Mouse (Mus musculus): Measurements from ENCODE around the gene Rpp25l. TPM values are rescaled to one million over a fixed set of nuclear protein-coding genes. Genes with fewer than 3 reads are reported as not detected.

Gene Rpp25l
- polyA plus RNA-seq, 2 experiments = 24.0 to 31.4 TPM

DNA sequence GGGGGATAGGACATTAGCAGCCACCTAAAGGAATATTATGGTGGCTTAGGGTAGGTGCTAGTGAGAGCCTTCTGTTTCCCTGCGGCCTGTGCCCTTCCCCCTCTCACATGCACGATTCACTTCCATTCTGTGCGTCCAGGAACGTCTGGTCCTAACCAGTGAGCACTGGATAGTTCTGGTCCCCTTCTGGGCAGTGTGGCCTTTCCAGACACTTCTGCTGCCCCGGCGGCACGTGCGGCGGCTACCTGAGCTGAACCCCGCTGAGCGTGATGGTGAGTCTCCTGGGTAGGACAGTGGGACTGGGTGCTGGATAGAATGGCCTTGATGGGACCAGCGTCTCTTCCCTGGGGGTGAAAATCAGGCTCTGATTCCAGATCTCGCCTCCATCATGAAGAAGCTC, 44.0 kb upstream of the Rpp25l start:
- Histone ChIP-seq H3K4me3 (ENCODE audit: insufficient read depth in 1 of 2, low read depth in 2 of 2, low read length in 2 of 2) (no peak overlapping the region), H3K4me2 (ENCODE audit: low read depth) (no peak overlapping the region), H3K4me1 (replicated peaks; ENCODE audit: control insufficient read depth in 2 of 2, insufficient read depth in 2 of 2, low read length in 1 of 2) (peaks cover 18 to 34% of the 10 kb centered on the region in 2 experiments), H3K27ac (no peak overlapping the region), H3K9me3 (ENCODE audit: control insufficient read depth, low read length) (no peaks in the 10 kb centered on the region), H3K9ac (replicated peaks) (no peak overlapping the region), H3K27me3 (ENCODE audit: control insufficient read depth, insufficient read depth, low read length) (no peaks in the 10 kb centered on the region), H3K36me3 (replicated peaks; ENCODE audit: control insufficient read depth, insufficient read depth, low read depth) (no peaks in the 10 kb centered on the region; the same call in 1 of the 2 replicates)
- DNase-seq (ENCODE audit: low read depth in 3 of 3, low spot score in 3 of 3) (no peak), ATAC-seq (ENCODE audit: insufficient read depth) (no peak)
- WGBS (ENCODE audit: insufficient replicate concordance) = 82% methylated on average over 13 of the region's 13 CpGs
- no peak for TF ChIP-seq EP300 (IDR thresholded peaks at IDR 0.05; ENCODE audit: low read depth)

DNA sequence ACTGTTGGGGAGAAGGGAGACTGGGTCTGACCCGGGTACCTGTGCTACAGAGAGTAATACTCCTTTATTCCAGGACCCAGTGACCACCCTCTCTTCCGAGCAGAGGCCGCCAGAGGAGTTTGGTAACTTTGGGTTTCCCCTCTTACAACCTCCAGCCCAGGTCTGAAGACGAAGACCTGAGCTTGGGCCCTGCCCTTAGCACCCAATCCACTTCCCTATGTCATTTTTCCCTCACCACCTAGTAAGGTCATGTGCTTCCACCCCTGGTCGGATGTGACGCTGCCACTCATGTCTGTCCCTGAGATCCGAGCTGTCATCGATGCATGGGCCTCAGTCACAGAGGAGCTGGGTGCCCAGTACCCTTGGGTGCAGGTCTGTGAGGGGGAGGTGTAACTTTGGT, 43.1 kb upstream of the Rpp25l start:
- no peak for TF ChIP-seq EP300 (IDR thresholded peaks at IDR 0.05; ENCODE audit: low read depth)
- no peak for TF ChIP-seq CTCF (IDR thresholded peaks at IDR 0.05; ENCODE audit: low read depth)
- 73% methylated on average over 8 of the region's 8 CpGs for WGBS (ENCODE audit: insufficient replicate concordance)
- no peak for ATAC-seq (ENCODE audit: insufficient read depth)
- no peaks in the 10 kb centered on the region; the same call in 1 of the 2 replicates for H3K36me3 ChIP-seq (replicated peaks; ENCODE audit: control insufficient read depth, insufficient read depth, low read depth)
- peak overlapping the region; percentile 42 to 64 for H3K4me3 ChIP-seq (ENCODE audit: insufficient read depth in 1 of 2, low read depth in 2 of 2, low read length in 2 of 2)
- peaks cover 18 to 28% of the 10 kb centered on the region in 2 experiments for H3K4me1 ChIP-seq (replicated peaks; ENCODE audit: control insufficient read depth in 2 of 2, insufficient read depth in 2 of 2, low read length in 1 of 2)
- H3K27ac ChIP-seq = no peak overlapping the region
- no peaks in the 10 kb centered on the region for H3K9me3 ChIP-seq (ENCODE audit: control insufficient read depth, low read length)
- H3K27me3 ChIP-seq (ENCODE audit: control insufficient read depth, insufficient read depth, low read length) = no peaks in the 10 kb centered on the region
- no peak for DNase-seq (ENCODE audit: low read depth in 3 of 3, low spot score in 3 of 3)
- peak overlapping the region; percentile 68 for H3K4me2 ChIP-seq (ENCODE audit: low read depth)
- H3K9ac ChIP-seq (replicated peaks) = no peak overlapping the region; the same call in 1 of the 2 replicates

DNA sequence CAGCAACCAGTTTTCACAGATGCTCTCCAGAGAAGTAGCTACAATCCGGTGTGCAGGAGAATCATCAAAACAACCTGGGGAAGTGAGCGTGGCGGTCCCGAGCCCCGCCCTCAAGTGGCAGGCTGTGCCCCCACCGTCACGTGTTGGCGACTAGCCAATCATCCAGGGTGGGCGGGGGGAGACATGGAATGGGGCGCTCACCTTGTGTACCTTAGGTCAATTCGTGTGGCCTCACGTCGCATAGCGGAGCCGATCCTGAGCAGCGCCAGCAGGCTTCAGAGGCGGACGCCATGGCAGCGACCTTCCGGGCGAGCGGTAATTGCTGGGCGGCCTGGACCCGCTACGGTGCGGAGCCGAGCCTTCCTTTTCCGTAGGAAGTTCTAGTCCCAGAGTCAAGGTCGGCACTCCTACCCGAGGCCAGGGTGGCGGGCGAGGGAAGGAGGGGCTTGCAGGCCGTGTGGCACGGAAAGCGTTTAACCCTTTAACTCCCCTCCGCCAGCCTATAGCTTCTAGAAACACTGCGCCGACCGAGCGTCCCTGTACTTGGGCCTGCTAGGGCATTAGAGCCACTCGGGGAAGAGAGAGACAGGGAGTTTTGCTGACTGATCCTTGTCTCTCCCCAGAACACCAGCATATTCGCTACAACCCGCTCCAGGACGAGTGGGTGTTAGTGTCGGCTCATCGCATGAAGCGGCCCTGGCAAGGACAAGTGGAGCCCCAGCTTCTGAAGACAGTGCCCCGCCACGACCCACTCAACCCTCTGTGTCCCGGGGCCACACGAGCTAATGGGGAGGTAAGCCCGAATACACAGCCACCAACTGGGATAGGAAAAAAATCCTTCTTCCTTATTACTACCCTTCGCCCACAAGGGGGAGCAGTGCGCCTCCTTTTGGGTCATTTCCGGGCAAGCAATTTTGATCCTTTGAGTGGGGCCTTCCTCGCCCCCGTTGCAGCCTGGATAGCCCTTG, 42.3 kb upstream of the Rpp25l start, which contains the start of gene Sigmar1:
Gene Sigmar1 (minus strand): TSS at position 820 of the 968 bp plus-strand sequence.
- Histone ChIP-seq H3K9me3 (ENCODE audit: control insufficient read depth, low read length) (no peaks in the 10 kb centered on the region), H3K4me2 (ENCODE audit: low read depth) (peak within 1 kb of the TSS; percentile 68), H3K9ac (replicated peaks) (peak within 1 kb of the TSS; percentile 59), H3K27me3 (ENCODE audit: control insufficient read depth, insufficient read depth, low read length) (no peaks in the 10 kb centered on the region), H3K27ac (peak within 1 kb of the TSS; percentile 47), H3K4me1 (replicated peaks; ENCODE audit: control insufficient read depth in 2 of 2, insufficient read depth in 2 of 2, low read length in 1 of 2) (peaks cover 10 to 22% of the 10 kb centered on the region in 2 experiments), H3K4me3 (ENCODE audit: insufficient read depth in 1 of 2, low read depth in 2 of 2, low read length in 2 of 2) (peak within 1 kb of the TSS; percentile 64 to 66), H3K36me3 (replicated peaks; ENCODE audit: control insufficient read depth, insufficient read depth, low read depth) (no peaks in the 10 kb centered on the region; the same call in 1 of the 2 replicates)
- ATAC-seq (ENCODE audit: insufficient read depth) (peak; percentile 81), DNase-seq (ENCODE audit: low read depth in 3 of 3, low spot score in 3 of 3) (peak; percentile 75 to 78 (median 76))
- TF ChIP-seq CTCF (IDR thresholded peaks at IDR 0.05; ENCODE audit: low read depth) (peak; percentile 92), EP300 (IDR thresholded peaks at IDR 0.05; ENCODE audit: low read depth) (no peak)
- under 1% methylated on average over 57 of the region's 57 CpGs for WGBS (ENCODE audit: insufficient replicate concordance)

DNA sequence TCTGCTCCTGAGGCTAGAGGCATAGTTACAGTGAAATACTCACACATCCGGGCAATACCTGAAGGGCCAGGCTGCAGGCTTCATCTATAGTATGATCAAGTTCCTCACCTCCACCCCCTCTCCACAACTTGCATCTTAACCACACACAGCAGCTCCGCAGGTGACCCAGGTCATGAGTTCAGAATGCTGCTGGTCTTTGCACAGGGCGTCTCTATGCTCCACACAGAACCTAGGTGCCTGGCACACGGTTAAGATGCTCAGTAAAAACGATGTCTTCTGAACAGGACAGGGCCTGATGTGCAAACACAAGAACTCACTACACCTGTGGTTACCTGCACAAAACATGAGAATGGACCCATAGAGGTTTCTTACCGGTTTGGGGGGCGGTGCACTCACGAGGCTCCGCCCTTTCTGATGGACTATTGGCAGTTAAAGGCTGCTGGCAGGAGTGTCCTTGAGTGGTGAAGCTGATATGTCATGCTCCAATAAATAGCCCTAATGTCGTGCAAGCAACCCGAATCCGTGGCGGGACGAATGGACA, 41.5 kb upstream of the Rpp25l start, which contains the start of gene Galt:
Gene Galt (plus strand): TSS at position 432 of the 541 bp plus-strand sequence.
- Histone ChIP-seq H3K4me3 (ENCODE audit: insufficient read depth in 1 of 2, low read depth in 2 of 2, low read length in 2 of 2) (peak within 1 kb of the TSS; percentile 64 to 66), H3K9ac (replicated peaks) (peak within 1 kb of the TSS; percentile 59), H3K4me2 (ENCODE audit: low read depth) (peak within 1 kb of the TSS; percentile 68), H3K27me3 (ENCODE audit: control insufficient read depth, insufficient read depth, low read length) (no peaks in the 10 kb centered on the region), H3K9me3 (ENCODE audit: control insufficient read depth, low read length) (no peaks in the 10 kb centered on the region), H3K4me1 (replicated peaks; ENCODE audit: control insufficient read depth in 2 of 2, insufficient read depth in 2 of 2, low read length in 1 of 2) (peaks cover 6 to 16% of the 10 kb centered on the region in 2 experiments), H3K36me3 (replicated peaks; ENCODE audit: control insufficient read depth, insufficient read depth, low read depth) (no peaks in the 10 kb centered on the region; the same call in 1 of the 2 replicates), H3K27ac (peak within 1 kb of the TSS; percentile 47)
- WGBS (ENCODE audit: insufficient replicate concordance) = 14% methylated on average over 14 of the region's 14 CpGs
- TF ChIP-seq CTCF (IDR thresholded peaks at IDR 0.05; ENCODE audit: low read depth) = no peak
- TF ChIP-seq EP300 (IDR thresholded peaks at IDR 0.05; ENCODE audit: low read depth) = no peak
- ATAC-seq (ENCODE audit: insufficient read depth) (peak; percentile 70), DNase-seq (ENCODE audit: low read depth in 3 of 3, low spot score in 3 of 3) (peak in 2 of 3 experiments; percentile 49 to 55)

DNA sequence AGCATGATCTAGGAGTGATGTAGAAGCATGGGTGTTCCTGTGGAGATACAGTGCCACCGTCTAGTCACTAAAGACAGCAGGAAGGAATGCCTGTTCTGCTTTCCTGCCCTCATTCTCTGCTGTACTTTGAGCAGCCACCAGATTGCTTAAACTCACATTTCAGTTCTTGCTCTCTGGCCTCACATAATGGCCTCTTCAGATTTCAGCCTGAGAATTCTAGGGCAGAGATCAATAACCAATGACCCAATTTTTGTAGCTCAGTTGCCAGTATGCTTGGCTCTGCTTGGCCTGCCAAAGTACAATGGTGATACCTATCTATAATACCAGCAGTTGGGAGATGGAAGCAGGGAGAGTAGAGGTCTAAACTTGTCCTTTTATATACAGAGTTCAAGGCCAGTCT, 31.7 kb upstream of the Rpp25l start:
- TF ChIP-seq EP300 (IDR thresholded peaks at IDR 0.05; ENCODE audit: low read depth) = no peak
- no peak for TF ChIP-seq CTCF (IDR thresholded peaks at IDR 0.05; ENCODE audit: low read depth)
- Histone ChIP-seq H3K4me3 (ENCODE audit: insufficient read depth in 1 of 2, low read depth in 2 of 2, low read length in 2 of 2) (no peak overlapping the region), H3K27ac (no peak overlapping the region)

More for the DNA sequence above, 31.7 kb upstream of the Rpp25l start:
- Histone ChIP-seq H3K27me3 (ENCODE audit: control insufficient read depth, insufficient read depth, low read length) (no peaks in the 10 kb centered on the region), H3K9me3 (ENCODE audit: control insufficient read depth, low read length) (no peaks in the 10 kb centered on the region), H3K36me3 (replicated peaks; ENCODE audit: control insufficient read depth, insufficient read depth, low read depth) (no peaks in the 10 kb centered on the region), H3K4me1 (replicated peaks; ENCODE audit: control insufficient read depth in 2 of 2, insufficient read depth in 2 of 2, low read length in 1 of 2) (peaks cover 0 to 9% of the 10 kb centered on the region in 2 experiments; a peak in 3 of 4 replicates), H3K4me2 (ENCODE audit: low read depth) (no peak overlapping the region), H3K9ac (replicated peaks) (no peak overlapping the region)
- 58% methylated on average over 1 of the region's 1 CpGs for WGBS (ENCODE audit: insufficient replicate concordance)
- DNase-seq (ENCODE audit: low read depth in 3 of 3, low spot score in 3 of 3) (no peak), ATAC-seq (ENCODE audit: insufficient read depth) (no peak)
